Mouse (Mus musculus): ENCODE data around the gene Slc5a11.

DNA sequence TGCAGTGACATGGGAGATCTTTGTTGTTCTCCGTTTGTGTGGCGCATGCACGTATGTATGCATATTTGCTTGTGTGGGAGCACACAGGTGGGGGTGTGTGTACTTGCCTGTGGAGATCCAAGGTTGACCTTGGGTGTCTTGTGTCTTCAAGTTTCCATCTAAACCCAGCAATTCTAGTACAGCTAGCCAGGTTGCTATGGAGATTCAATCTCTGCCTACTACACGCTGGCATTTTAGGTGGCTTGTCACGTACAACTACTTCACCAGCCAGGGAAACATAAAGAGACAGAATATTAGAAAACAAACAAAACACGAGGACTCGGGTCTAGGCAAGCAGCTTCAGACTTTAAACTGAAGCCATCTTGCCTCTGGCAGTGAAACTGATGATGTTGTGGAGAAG, 38.8 kb downstream of the Slc5a11 start:
- TF ChIP-seq CHD2 (IDR thresholded peaks at IDR 0.05; ENCODE audit: low read depth, low read length) (no peak), MAFK (IDR thresholded peaks at IDR 0.05; ENCODE audit: insufficient read depth, low read depth, low read length) (no peak), HCFC1 (IDR thresholded peaks at IDR 0.05; ENCODE audit: borderline replicate concordance, insufficient read depth, low read length) (no peak), ZC3H11A (IDR thresholded peaks at IDR 0.05; ENCODE audit: borderline replicate concordance, low read depth, low read length) (no peak), ZNF384 (IDR thresholded peaks at IDR 0.05; ENCODE audit: low read depth, low read length) (no peak)
